Mouse (Mus musculus): ENCODE data around the gene Git1. TPM values are rescaled to one million over a fixed set of nuclear protein-coding genes. Genes with fewer than 3 reads are reported as not detected.
A peak's percentile ranks its signal among the peaks of the same experiment; 100 is the strongest.

The Git1 gene
- polyA plus RNA-seq (2012; rRNA removed): 57.1 and 71.7 TPM in 2 replicates
- 17.3 and 18.2 TPM in 2 replicates for polyA plus RNA-seq (2014; fragmentation: Nextera tagmentation; extraction: Ambion mirVana)

GRCm38 (mm10) chr11:77493512-77494343 is at the start of gene Git1:
TSS of gene Git1 (plus strand) at chr11:77493562.
- peak within 1 kb of the TSS; percentile 80 for H3K27ac ChIP-seq (replicated peaks; ENCODE audit: low read depth, low read length)
- DNase-seq (ENCODE audit: low spot score): no peak
- peaks cover 42% of the 10 kb centered on the region for H3K4me1 ChIP-seq (ENCODE audit: control insufficient read depth, insufficient read depth, low read length)
- WGBS: 2% methylated on average over 29 of the region's 74 CpGs
- peak within 1 kb of the TSS; percentile 95 for H3K4me2 ChIP-seq (replicated peaks; ENCODE audit: low read depth, low read length, severe bottlenecking)
- peak within 1 kb of the TSS; percentile 88 for H3K9ac ChIP-seq (ENCODE audit: low read depth, low read length, severe bottlenecking)
- TF ChIP-seq POLR2A (IDR thresholded peaks at IDR 0.05; ENCODE audit: borderline replicate concordance, extremely low read depth, insufficient read depth, insufficient read length): no peak
- ATAC-seq (ENCODE audit: low FRiP score, low read depth): no peak
- no peaks in the 10 kb centered on the region for H3K36me3 ChIP-seq (ENCODE audit: control insufficient read depth, insufficient read depth, low read length)
- H3K27me3 ChIP-seq (ENCODE audit: control insufficient read depth, insufficient read depth, low read length): no peaks in the 10 kb centered on the region
- H3K4me3 ChIP-seq (replicated peaks; ENCODE audit: low read length): peak within 1 kb of the TSS; percentile 76
- H3K9me3 ChIP-seq (ENCODE audit: control insufficient read depth, low read length): no peaks in the 10 kb centered on the region

- no peak overlapping the region for H3K4me2 ChIP-seq (replicated peaks; ENCODE audit: low read depth, low read length, severe bottlenecking)
- H3K36me3 ChIP-seq (ENCODE audit: control insufficient read depth, insufficient read depth, low read length): peaks cover 11% of the 10 kb centered on the region; the same call in 1 of the 2 replicates
- no peaks in the 10 kb centered on the region for H3K9me3 ChIP-seq (ENCODE audit: control insufficient read depth, low read length)
- H3K4me1 ChIP-seq (ENCODE audit: control insufficient read depth, insufficient read depth, low read length): no peaks in the 10 kb centered on the region
- ATAC-seq (ENCODE audit: low FRiP score, low read depth): no peak
- H3K27me3 ChIP-seq (ENCODE audit: control insufficient read depth, insufficient read depth, low read length): no peaks in the 10 kb centered on the region
- no peak overlapping the region for H3K27ac ChIP-seq (replicated peaks; ENCODE audit: low read depth, low read length)
- 71% methylated on average over 2 of the region's 2 CpGs for WGBS
- TF ChIP-seq POLR2A (IDR thresholded peaks at IDR 0.05; ENCODE audit: borderline replicate concordance, extremely low read depth, insufficient read depth, insufficient read length): no peak
- DNase-seq (ENCODE audit: low spot score): no peak
- H3K9ac ChIP-seq (ENCODE audit: low read depth, low read length, severe bottlenecking): no peak overlapping the region
- no peak overlapping the region for H3K4me3 ChIP-seq (replicated peaks; ENCODE audit: low read length)
Observed at GRCm38 (mm10) chr11:77444939-77445338, 48.4 kb upstream of the Git1 start.

GRCm38 (mm10) chr11:77446628-77447041 is 46.7 kb upstream of the Git1 start:
- no peaks in the 10 kb centered on the region for H3K27me3 ChIP-seq (ENCODE audit: control insufficient read depth, insufficient read depth, low read length)
- 43% methylated on average over 6 of the region's 6 CpGs for WGBS
- peak; percentile 72 for DNase-seq (ENCODE audit: low spot score)
- no peak overlapping the region for H3K27ac ChIP-seq (replicated peaks; ENCODE audit: low read depth, low read length)
- no peaks in the 10 kb centered on the region for H3K4me1 ChIP-seq (ENCODE audit: control insufficient read depth, insufficient read depth, low read length)
- H3K9ac ChIP-seq (ENCODE audit: low read depth, low read length, severe bottlenecking): no peak overlapping the region
- no peaks in the 10 kb centered on the region for H3K9me3 ChIP-seq (ENCODE audit: control insufficient read depth, low read length)
- TF ChIP-seq POLR2A (IDR thresholded peaks at IDR 0.05; ENCODE audit: borderline replicate concordance, extremely low read depth, insufficient read depth, insufficient read length): no peak
- no peak; the same call in 1 of the 2 replicates for ATAC-seq (ENCODE audit: low FRiP score, low read depth)
- no peak overlapping the region for H3K4me3 ChIP-seq (replicated peaks; ENCODE audit: low read length)
- no peak overlapping the region for H3K4me2 ChIP-seq (replicated peaks; ENCODE audit: low read depth, low read length, severe bottlenecking)
- H3K36me3 ChIP-seq (ENCODE audit: control insufficient read depth, insufficient read depth, low read length): peaks cover 6% of the 10 kb centered on the region; the same call in 1 of the 2 replicates

- Histone ChIP-seq H3K27me3 (ENCODE audit: control insufficient read depth, insufficient read depth, low read length) (no peaks in the 10 kb centered on the region), H3K9me3 (ENCODE audit: control insufficient read depth, low read length) (no peaks in the 10 kb centered on the region), H3K9ac (ENCODE audit: low read depth, low read length, severe bottlenecking) (no peak overlapping the region), H3K4me1 (ENCODE audit: control insufficient read depth, insufficient read depth, low read length) (no peaks in the 10 kb centered on the region), H3K27ac (replicated peaks; ENCODE audit: low read depth, low read length) (no peak overlapping the region), H3K4me2 (replicated peaks; ENCODE audit: low read depth, low read length, severe bottlenecking) (no peak overlapping the region), H3K4me3 (replicated peaks; ENCODE audit: low read length) (no peak overlapping the region), H3K36me3 (ENCODE audit: control insufficient read depth, insufficient read depth, low read length) (peaks cover 12% of the 10 kb centered on the region)
- WGBS: 92% methylated on average over 7 of the region's 7 CpGs
- no peak for TF ChIP-seq POLR2A (IDR thresholded peaks at IDR 0.05; ENCODE audit: borderline replicate concordance, extremely low read depth, insufficient read depth, insufficient read length)
- DNase-seq (ENCODE audit: low spot score) (no peak), ATAC-seq (ENCODE audit: low FRiP score, low read depth) (no peak)
Observed at GRCm38 (mm10) chr11:77449224-77449623, 44.1 kb upstream of the Git1 start.

GRCm38 (mm10) chr11:77451670-77452069 is 41.7 kb upstream of the Git1 start:
- Histone ChIP-seq H3K9me3 (ENCODE audit: control insufficient read depth, low read length) (no peaks in the 10 kb centered on the region), H3K4me2 (replicated peaks; ENCODE audit: low read depth, low read length, severe bottlenecking) (no peak overlapping the region), H3K9ac (ENCODE audit: low read depth, low read length, severe bottlenecking) (no peak overlapping the region), H3K27ac (replicated peaks; ENCODE audit: low read depth, low read length) (no peak overlapping the region), H3K4me3 (replicated peaks; ENCODE audit: low read length) (no peak overlapping the region), H3K36me3 (ENCODE audit: control insufficient read depth, insufficient read depth, low read length) (peaks cover 21% of the 10 kb centered on the region), H3K4me1 (ENCODE audit: control insufficient read depth, insufficient read depth, low read length) (no peaks in the 10 kb centered on the region), H3K27me3 (ENCODE audit: control insufficient read depth, insufficient read depth, low read length) (no peaks in the 10 kb centered on the region)
- 90% methylated on average over 2 of the region's 2 CpGs for WGBS
- ATAC-seq (ENCODE audit: low FRiP score, low read depth): no peak
- DNase-seq (ENCODE audit: low spot score): no peak
- no peak for TF ChIP-seq POLR2A (IDR thresholded peaks at IDR 0.05; ENCODE audit: borderline replicate concordance, extremely low read depth, insufficient read depth, insufficient read length)

All from limb, embryonic 14.5 days (tissue).